Mouse (Mus musculus) lung, embryonic 14.5 days (tissue): Measurements from ENCODE around the gene Atxn7l3. TPM values are rescaled to one million over a fixed set of nuclear protein-coding genes. Genes with fewer than 3 reads are reported as not detected.
A peak's percentile ranks its signal among the peaks of the same experiment; 100 is the strongest.

ENCODE experiments used
- ATAC-seq: fragments of 200-750 bp; cut with Nextera tagmentation; 2 replicates; pipeline ENCODE4 v1.8.0; 2017; ENCODE audit warnings: mild to moderate bottlenecking, moderate TSS enrichment, moderate library complexity; ENCODE audit not compliant: insufficient read depth
- DNase-seq: peaks from one replicate; pipeline ENCODE4 v3.0.0-alpha.2; 2015
- H3K27ac ChIP-seq: fragments of 300-500 bp; sonication (generic); 2 replicates; pipeline ENCODE4 v1.5.1; 2014; ENCODE audit warnings: low read depth, mild to moderate bottlenecking, moderate library complexity
- H3K27me3 ChIP-seq: fragments of 300-500 bp; sonication (generic); 2 replicates; pipeline ENCODE4 v1.6.1; 2014; ENCODE audit warnings: low read length, control low read depth; ENCODE audit not compliant: insufficient read depth
- H3K36me3 ChIP-seq: fragments of 300-500 bp; sonication (generic); 2 replicates; pipeline ENCODE4 v1.6.1; 2014; ENCODE audit warnings: control low read depth; ENCODE audit not compliant: insufficient read depth
- H3K4me1 ChIP-seq: fragments of 300-500 bp; sonication (generic); 2 replicates; pipeline ENCODE4 v1.6.1; 2014; ENCODE audit warnings: antibody characterized with exemption, control low read depth; ENCODE audit not compliant: insufficient read depth
- H3K4me2 ChIP-seq: fragments of 300-500 bp; sonication (generic); 2 replicates; pipeline ENCODE4 v1.6.1; 2014; ENCODE audit warnings: mild to moderate bottlenecking
- H3K4me3 ChIP-seq: fragments of 300-500 bp; sonication (generic); 2 replicates; pipeline ENCODE4 v1.5.1; 2014; ENCODE audit warnings: low read depth, low read length
- H3K9ac ChIP-seq: fragments of 300-500 bp; sonication (generic); 2 replicates; pipeline ENCODE4 v1.6.1; 2014
- H3K9me3 ChIP-seq: fragments of 300-500 bp; sonication (generic); 2 replicates; pipeline ENCODE4 v1.6.1; 2016; ENCODE audit warnings: low read depth, low read length, control low read depth
- CTCF ChIP-seq: IDR thresholded peaks from 2 replicates; pipeline ENCODE4 v1.5.1; 2016; ENCODE audit warnings: antibody characterized with exemption, low read depth
- WGBS: fragments of 180-500 bp; shearing (Covaris S2); extraction: QIAGEN DNeasy Blood & Tissue Kit; methylation state at CpG from one replicate; pipeline ENCODE4 v1.1.7; 2014; 5-methylcytosine and 5-hydroxymethylcytosine counted together
- polyA plus RNA-seq: library from polyadenylated mRNA; unstranded; fragments of >200 nt; fragmentation: Nextera tagmentation; extraction: Ambion mirVana; gene quantifications from 2 replicates; pipeline ENCODE4 v1.2.1, GENCODE M21; 2014

The Atxn7l3 gene
- polyA plus RNA-seq, 1 experiment from 2014 or later = 17.4 TPM

GRCm38 (mm10) chr11:102319410-102319792 is 23.0 kb upstream of the Atxn7l3 start, which contains the start of gene Ubtf:
Ubtf (minus strand) TSS chr11:102319742.
- H3K9me3 ChIP-seq = no peaks in the 10 kb centered on the region
- ATAC-seq (no peak), DNase-seq (peak; percentile 85)
- peaks cover 7% of the 10 kb centered on the region; the same call in 1 of the 2 replicates for H3K4me1 ChIP-seq
- H3K27ac ChIP-seq = peak within 1 kb of the TSS; percentile 99
- peak within 1 kb of the TSS; percentile 99 for H3K4me2 ChIP-seq
- peak within 1 kb of the TSS; percentile 99 for H3K9ac ChIP-seq
- H3K4me3 ChIP-seq = peak within 1 kb of the TSS; percentile 98
- TF ChIP-seq CTCF = no peak
- WGBS = under 1% methylated on average over 25 of the region's 25 CpGs
- no peaks in the 10 kb centered on the region for H3K27me3 ChIP-seq
- peaks cover 15% of the 10 kb centered on the region for H3K36me3 ChIP-seq

GRCm38 (mm10) chr11:102318576-102319409 is 22.4 kb upstream of the Atxn7l3 start:
- DNase-seq = peak; percentile 70
- Histone ChIP-seq H3K4me3 (peak overlapping the region; percentile 98), H3K9me3 (no peaks in the 10 kb centered on the region), H3K4me1 (peaks cover 7% of the 10 kb centered on the region; the same call in 1 of the 2 replicates), H3K9ac (peak overlapping the region; percentile 99), H3K27me3 (no peaks in the 10 kb centered on the region), H3K4me2 (peak overlapping the region; percentile 99), H3K27ac (peak overlapping the region; percentile 99), H3K36me3 (peaks cover 22% of the 10 kb centered on the region)
- WGBS = under 1% methylated on average over 71 of the region's 84 CpGs
- ATAC-seq = 0 out of 2 replicates have a peak, but pooled peaks have one; percentile 1
- no peak for TF ChIP-seq CTCF

- Histone ChIP-seq H3K4me1 (peaks cover 7% of the 10 kb centered on the region; the same call in 1 of the 2 replicates), H3K4me3 (peak overlapping the region; percentile 98), H3K27me3 (no peaks in the 10 kb centered on the region), H3K36me3 (peaks cover 29% of the 10 kb centered on the region), H3K9ac (peak overlapping the region; percentile 99), H3K4me2 (peak overlapping the region; percentile 99), H3K9me3 (no peaks in the 10 kb centered on the region), H3K27ac (peak overlapping the region; percentile 99)
- WGBS = under 1% methylated on average over 58 of the region's 77 CpGs
- DNase-seq (peak; percentile 85), ATAC-seq (peak; percentile 57)
- no peak for TF ChIP-seq CTCF
Observed at GRCm38 (mm10) chr11:102317901-102318575, 21.6 kb upstream of the Atxn7l3 start.

- ATAC-seq = peak; percentile 6; the same call in 1 of the 2 replicates
Observed at GRCm38 (mm10) chr11:102317298-102317900, 21.0 kb upstream of the Atxn7l3 start.

GRCm38 (mm10) chr11:102316572-102317297 is 20.3 kb upstream of the Atxn7l3 start:
- Histone ChIP-seq H3K4me2 (peak overlapping the region; percentile 99), H3K36me3 (peaks cover 42% of the 10 kb centered on the region), H3K9ac (peak overlapping the region; percentile 99), H3K27ac (peak overlapping the region; percentile 99), H3K4me3 (peak overlapping the region; percentile 98), H3K27me3 (no peaks in the 10 kb centered on the region), H3K9me3 (no peaks in the 10 kb centered on the region), H3K4me1 (peaks cover 7% of the 10 kb centered on the region; the same call in 1 of the 2 replicates)
- WGBS = under 1% methylated on average over 67 of the region's 80 CpGs
- TF ChIP-seq CTCF = peak; percentile 22; the same call in 1 of the 2 replicates
- DNase-seq (peak; percentile 95), ATAC-seq (peak; percentile 33)

More at GRCm38 (mm10) chr11:102317298-102317900, 21.0 kb upstream of the Atxn7l3 start:
- H3K27ac ChIP-seq = peak overlapping the region; percentile 99
- H3K27me3 ChIP-seq = no peaks in the 10 kb centered on the region
- no peaks in the 10 kb centered on the region for H3K9me3 ChIP-seq
- under 1% methylated on average over 66 of the region's 87 CpGs for WGBS
- TF ChIP-seq CTCF = 0 out of 2 replicates have a peak, but pooled peaks have one; percentile 3
- H3K4me3 ChIP-seq = peak overlapping the region; percentile 98
- H3K4me2 ChIP-seq = peak overlapping the region; percentile 99
- peak overlapping the region; percentile 99 for H3K9ac ChIP-seq
- H3K4me1 ChIP-seq = peaks cover 7% of the 10 kb centered on the region; the same call in 1 of the 2 replicates
- DNase-seq = peak; percentile 74
- peaks cover 36% of the 10 kb centered on the region for H3K36me3 ChIP-seq
